Mouse (Mus musculus) embryonic facial prominence, embryonic 11.5 days (tissue): ENCODE measurements around the gene Sft2d1. TPM values are rescaled to one million over a fixed set of nuclear protein-coding genes. Genes with fewer than 3 reads are reported as not detected.

Source experiments
- ATAC-seq: fragments of 200-750 bp; cut with Nextera tagmentation; replicated peaks from 2 replicates; pipeline ENCODE4 v1.8.0; 2017; ENCODE audit warnings: low read depth; ENCODE audit not compliant: insufficient number of reproducible peaks, low FRiP score, low TSS enrichment
- DNase-seq: peaks from one replicate; pipeline ENCODE4 v3.0.0-alpha.2; 2015; ENCODE audit warnings: low spot score
- H3K27ac ChIP-seq: fragments of 300-500 bp; sonication (generic); replicated peaks from 2 replicates; pipeline ENCODE4 v1.5.1; 2014; ENCODE audit warnings: mild to moderate bottlenecking, low read depth, low read length, control low read depth
- H3K27me3 ChIP-seq: fragments of 300-500 bp; sonication (generic); 2 replicates; pipeline ENCODE4 v1.6.1; 2014; ENCODE audit warnings: mild to moderate bottlenecking, low read length, moderate library complexity, mixed read lengths; ENCODE audit not compliant: control insufficient read depth, insufficient read depth
- H3K36me3 ChIP-seq: fragments of 300-500 bp; sonication (generic); replicated peaks from 2 replicates; pipeline ENCODE4 v1.6.1; 2014; ENCODE audit warnings: low read depth, mild to moderate bottlenecking, low read length, moderate library complexity, mixed read lengths; ENCODE audit not compliant: control insufficient read depth, insufficient read depth
- H3K4me1 ChIP-seq: fragments of 300-500 bp; sonication (generic); 2 replicates; pipeline ENCODE4 v1.6.1; 2014; ENCODE audit warnings: low read length, mixed read lengths; ENCODE audit not compliant: control insufficient read depth, insufficient read depth
- H3K4me2 ChIP-seq: fragments of 300-500 bp; sonication (generic); 2 replicates; pipeline ENCODE4 v1.6.1; 2014; ENCODE audit warnings: low read depth, mild to moderate bottlenecking, control low read depth, low read length, moderate library complexity
- H3K4me3 ChIP-seq: fragments of 300-500 bp; sonication (generic); 2 replicates; pipeline ENCODE4 v1.5.1; 2014; ENCODE audit warnings: low read depth, low read length, control low read depth
- H3K9ac ChIP-seq: fragments of 300-500 bp; sonication (generic); replicated peaks from 2 replicates; pipeline ENCODE4 v1.6.1; 2014; ENCODE audit warnings: mild to moderate bottlenecking, control low read depth, low read length
- H3K9me3 ChIP-seq: fragments of 300-500 bp; sonication (generic); replicated peaks from 2 replicates; pipeline ENCODE4 v1.6.1; 2016; ENCODE audit warnings: mild to moderate bottlenecking, low read length, inconsistent platforms, mixed read lengths; ENCODE audit not compliant: control insufficient read depth
- WGBS: fragments of 180-500 bp; shearing (Covaris S2); extraction: QIAGEN DNeasy Blood & Tissue Kit; methylation state at CpG from one replicate; pipeline ENCODE4 v1.1.7; 2014; 5-methylcytosine and 5-hydroxymethylcytosine counted together
- polyA plus RNA-seq: library from polyadenylated mRNA; unstranded; fragments of >200 nt; fragmentation: Nextera tagmentation; extraction: Ambion mirVana; gene quantifications from 2 replicates; pipeline ENCODE4 v1.2.1, GENCODE M21; 2014

Gene Sft2d1
- polyA plus RNA-seq, 1 experiment from 2014 or later, result 47.5 TPM

DNA sequence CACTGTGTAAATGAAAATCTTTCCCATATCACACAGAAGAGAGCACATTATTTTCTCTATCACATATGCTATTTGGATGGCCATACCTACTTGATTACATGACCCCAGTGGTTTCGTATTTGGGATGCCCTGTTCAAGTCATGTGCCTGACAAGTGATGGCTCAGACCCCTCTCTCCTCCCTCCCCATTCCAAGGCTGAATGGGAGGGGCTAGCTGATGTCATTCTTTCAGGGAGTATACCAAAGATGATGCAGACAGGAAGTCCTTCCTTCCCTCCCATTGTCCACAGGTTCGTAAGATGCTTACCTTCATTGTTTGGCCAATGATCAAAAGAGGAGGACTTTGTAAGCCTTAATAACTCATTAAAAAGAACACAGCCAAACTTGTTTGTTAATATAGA lies 58.3 kb downstream of the Sft2d1 start:
- peaks cover 12% of the 10 kb centered on the region for H3K4me1 ChIP-seq
- no peaks in the 10 kb centered on the region for H3K9me3 ChIP-seq
- H3K36me3 ChIP-seq, result no peaks in the 10 kb centered on the region
- no peaks in the 10 kb centered on the region for H3K27me3 ChIP-seq
- WGBS, result 59% methylated on average over 2 of the region's 2 CpGs
- H3K27ac ChIP-seq, result no peak overlapping the region
- H3K9ac ChIP-seq, result no peak overlapping the region
- DNase-seq (no peak), ATAC-seq (no peak)
- H3K4me3 ChIP-seq, result no peak overlapping the region
- H3K4me2 ChIP-seq, result no peak overlapping the region

DNA sequence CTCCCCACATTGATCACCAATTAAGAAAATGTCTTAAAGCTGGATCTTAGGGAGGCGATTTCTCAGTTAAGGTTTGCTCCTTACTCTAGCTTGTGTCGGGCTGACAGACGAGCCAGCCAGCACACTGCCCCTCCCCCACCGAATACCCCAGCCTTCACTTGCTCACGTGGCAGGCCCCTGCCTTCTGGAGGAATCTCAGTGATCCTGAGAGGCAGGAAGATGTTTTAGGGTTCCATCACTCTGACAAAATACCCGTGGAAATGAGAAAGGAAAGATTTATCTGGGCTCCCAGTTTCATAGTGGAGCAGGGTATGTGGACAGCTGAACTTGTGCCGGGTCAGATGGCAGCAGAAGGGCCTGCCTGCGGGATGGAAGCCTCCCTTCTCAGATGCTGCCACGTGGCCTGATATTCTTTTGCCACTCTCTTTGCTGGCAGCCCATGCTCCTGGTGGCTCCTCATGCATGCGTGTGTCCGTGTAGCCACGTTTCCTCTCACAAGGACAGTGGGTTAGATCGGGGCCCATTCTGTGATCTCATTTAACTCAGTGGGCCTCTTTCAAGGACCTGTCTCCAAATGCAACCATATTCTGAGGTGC lies 59.8 kb downstream of the Sft2d1 start:
- ATAC-seq, result no peak
- no peaks in the 10 kb centered on the region for H3K27me3 ChIP-seq
- no peak overlapping the region for H3K4me3 ChIP-seq
- peaks cover 12% of the 10 kb centered on the region for H3K4me1 ChIP-seq
- H3K9ac ChIP-seq, result peak overlapping the region; percentile 29; the same call in 1 of the 2 replicates
- no peaks in the 10 kb centered on the region for H3K36me3 ChIP-seq
- DNase-seq, result peak; percentile 64
- 0 out of 2 replicates have a peak overlapping the region, but pooled peaks have one; percentile 5 for H3K4me2 ChIP-seq
- WGBS, result 25% methylated on average over 13 of the region's 13 CpGs
- no peak overlapping the region for H3K27ac ChIP-seq
- no peaks in the 10 kb centered on the region for H3K9me3 ChIP-seq

DNA sequence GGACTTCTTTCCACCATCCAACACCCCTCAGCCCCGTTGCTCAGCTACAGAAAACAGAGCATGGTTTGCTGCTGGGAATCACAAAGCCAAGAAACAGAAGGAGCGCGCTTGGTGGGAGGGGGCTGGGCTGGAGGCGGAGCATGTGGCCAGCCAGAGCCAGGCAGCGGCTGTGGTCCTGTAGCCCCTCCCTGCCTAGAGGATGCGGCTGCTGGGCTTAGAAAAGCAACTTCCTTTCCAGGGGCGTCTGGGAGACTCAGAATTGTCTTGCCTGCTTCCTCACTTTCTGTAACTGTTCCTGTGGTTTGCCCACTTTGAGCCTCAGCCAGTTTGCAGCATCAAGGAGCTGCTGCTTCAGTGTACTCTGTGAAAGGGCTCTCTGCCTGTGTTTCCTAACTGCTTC lies 60.9 kb downstream of the Sft2d1 start:
- Histone ChIP-seq H3K9ac (peak overlapping the region; percentile 64), H3K4me1 (peaks cover 12% of the 10 kb centered on the region), H3K27me3 (no peaks in the 10 kb centered on the region), H3K4me3 (peak overlapping the region; percentile 14), H3K36me3 (no peaks in the 10 kb centered on the region), H3K27ac (peak overlapping the region; percentile 63), H3K4me2 (peak overlapping the region; percentile 31), H3K9me3 (no peaks in the 10 kb centered on the region)
- 0% methylated on average over 7 of the region's 7 CpGs for WGBS
- ATAC-seq (peak; percentile 79), DNase-seq (peak; percentile 90)

DNA sequence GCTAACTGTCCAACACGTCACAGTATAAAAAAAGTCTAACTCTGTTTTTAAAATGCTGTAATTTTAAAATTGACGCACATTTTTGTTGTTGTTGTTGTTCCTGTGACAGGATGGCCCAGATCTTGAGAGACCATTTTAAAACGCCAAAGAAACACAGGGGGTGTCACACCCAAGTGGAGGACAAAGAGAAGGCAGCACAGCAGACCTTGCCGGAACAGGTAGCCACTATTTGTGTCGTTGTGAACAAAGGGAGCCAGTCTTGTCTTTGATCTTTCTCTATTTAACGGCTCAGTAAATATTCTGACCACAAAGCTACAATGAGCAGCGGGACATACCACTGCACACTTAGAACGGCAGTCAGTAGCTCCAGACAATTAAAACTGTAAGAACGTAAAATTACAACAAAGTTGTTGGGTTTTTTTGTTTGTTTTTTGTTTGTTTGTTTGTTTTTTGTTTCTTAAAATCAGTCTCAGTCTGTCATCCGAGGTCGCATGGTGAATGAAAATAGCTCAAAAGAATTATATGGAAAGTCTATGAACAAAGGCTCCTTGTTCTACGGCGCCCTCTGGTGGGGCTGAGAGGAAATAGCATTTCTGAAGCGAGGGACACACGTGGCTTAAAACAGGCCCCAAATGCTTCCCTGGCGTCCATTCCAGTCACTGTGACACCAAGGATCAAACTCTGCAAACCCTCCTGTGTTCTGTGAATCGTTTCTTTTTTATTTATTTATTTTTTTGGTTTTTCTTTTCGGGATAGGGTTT lies 61.6 kb downstream of the Sft2d1 start:
- DNase-seq (peak; percentile 89), ATAC-seq (no peak)
- Histone ChIP-seq H3K4me3 (peak overlapping the region; percentile 14), H3K36me3 (no peaks in the 10 kb centered on the region), H3K4me1 (peaks cover 12% of the 10 kb centered on the region), H3K27me3 (no peaks in the 10 kb centered on the region), H3K4me2 (peak overlapping the region; percentile 31), H3K27ac (peak overlapping the region; percentile 63), H3K9ac (peak overlapping the region; percentile 64), H3K9me3 (no peaks in the 10 kb centered on the region)
- WGBS, result 2% methylated on average over 18 of the region's 18 CpGs

Other genes with a start within 250 kb of the Sft2d1 start
- gene Gm49673, start 163.3 kb upstream of the Sft2d1 start, polyA plus RNA-seq, result 0.25 and 0.57 TPM in 2 replicates
- gene Rnaset2a, start 163.0 kb upstream of the Sft2d1 start, polyA plus RNA-seq, result 16.4 and 18.0 TPM in 2 replicates
- 58.8 and 65.7 TPM in 2 replicates for gene Fgfr1op, start 145.6 kb upstream of the Sft2d1 start, polyA plus RNA-seq
- gene Ccr6, start 75.1 kb upstream of the Sft2d1 start, polyA plus RNA-seq, result not detected in 2 replicates
- gene Mpc1, start 28.2 kb upstream of the Sft2d1 start, polyA plus RNA-seq, result 106 and 124 TPM in 2 replicates
- gene Prr18, start 26.4 kb downstream of the Sft2d1 start, polyA plus RNA-seq, result 0.31 and 0.49 TPM in 2 replicates
- gene T2, start 44.9 kb downstream of the Sft2d1 start, polyA plus RNA-seq, result 0.74 and 1.2 TPM in 2 replicates
- 0.27 and 0.50 TPM in 2 replicates for gene T, start 123.3 kb downstream of the Sft2d1 start, polyA plus RNA-seq
- gene Pde10a, start 214.3 kb downstream of the Sft2d1 start, polyA plus RNA-seq, result 1.9 and 3.0 TPM in 2 replicates